Mouse (Mus musculus) forebrain, embryonic 11.5 days (tissue): ENCODE results near the gene Elf2. TPM values are rescaled to one million over a fixed set of nuclear protein-coding genes. Genes with fewer than 3 reads are reported as not detected.

Experiments
- ATAC-seq: fragments of 200-750 bp; cut with Nextera tagmentation; replicated peaks from 2 replicates; pipeline ENCODE4 v1.8.0; 2017; ENCODE audit warnings: moderate TSS enrichment; ENCODE audit not compliant: low FRiP score
- DNase-seq: peaks from one replicate; pipeline ENCODE4 v3.0.0-alpha.2; 2017; ENCODE audit warnings: low spot score
- H3K27ac ChIP-seq: fragments of 300-500 bp; sonication (generic); 2 replicates; pipeline ENCODE4 v1.5.1; 2014; ENCODE audit warnings: low read depth, low read length
- H3K27me3 ChIP-seq: fragments of 300-500 bp; sonication (generic); 2 replicates; pipeline ENCODE4 v1.6.1; 2014; ENCODE audit warnings: mild to moderate bottlenecking, low read length, mixed read lengths; ENCODE audit not compliant: control insufficient read depth, insufficient read depth
- H3K36me3 ChIP-seq: fragments of 300-500 bp; sonication (generic); 2 replicates; pipeline ENCODE4 v1.6.1; 2014; ENCODE audit warnings: mild to moderate bottlenecking, low read length, moderate library complexity, mixed read lengths; ENCODE audit not compliant: control insufficient read depth, insufficient read depth
- H3K4me1 ChIP-seq: fragments of 300-500 bp; sonication (generic); replicated peaks from 2 replicates; pipeline ENCODE4 v1.6.1; 2014; ENCODE audit warnings: low read length, mixed read lengths; ENCODE audit not compliant: control insufficient read depth, insufficient read depth
- H3K4me2 ChIP-seq: fragments of 300-500 bp; sonication (generic); 2 replicates; pipeline ENCODE4 v1.6.1; 2014; ENCODE audit warnings: low read depth, mild to moderate bottlenecking, low read length, moderate library complexity, mixed read lengths; ENCODE audit not compliant: severe bottlenecking
- H3K4me3 ChIP-seq: fragments of 300-500 bp; sonication (generic); 2 replicates; pipeline ENCODE4 v1.5.1; 2014; ENCODE audit warnings: low read depth, low read length
- H3K9ac ChIP-seq: fragments of 300-500 bp; sonication (generic); 2 replicates; pipeline ENCODE4 v1.6.1; 2014; ENCODE audit warnings: low read length
- H3K9me3 ChIP-seq: fragments of 300-500 bp; sonication (generic); 2 replicates; pipeline ENCODE4 v1.6.1; 2016; ENCODE audit warnings: low read length, mixed read lengths; ENCODE audit not compliant: control insufficient read depth
- WGBS: fragments of 180-500 bp; shearing (Covaris S2); extraction: QIAGEN DNeasy Blood & Tissue Kit; methylation state at CpG from one replicate; pipeline ENCODE4 v1.1.7; 2014; 5-methylcytosine and 5-hydroxymethylcytosine counted together
- polyA plus RNA-seq: library from polyadenylated mRNA; unstranded; fragments of >200 nt; fragmentation: Nextera tagmentation; extraction: Ambion mirVana; gene quantifications from 2 replicates; pipeline ENCODE4 v1.2.1, GENCODE M21; 2014

Gene Elf2
- polyA plus RNA-seq, 1 experiment from 2014 or later, result 48.3 TPM

DNA sequence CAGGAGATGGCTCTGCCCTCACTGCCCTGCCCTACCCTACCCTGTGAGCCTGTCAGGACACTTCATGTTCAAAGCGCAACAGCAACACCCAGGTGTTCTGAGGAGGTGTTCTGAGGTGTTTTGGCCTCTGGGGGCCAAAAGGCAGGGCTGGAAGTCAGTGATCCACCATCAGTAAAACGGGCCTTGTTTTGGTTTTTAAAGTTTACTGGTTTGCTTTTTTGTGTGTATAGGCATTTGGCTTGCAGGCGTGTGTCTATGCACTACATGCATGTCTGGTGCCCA lies 38.1 kb upstream of the Elf2 start:
- H3K4me1 ChIP-seq, result 0 out of 2 replicates have a peak, but pooled peaks cover 2% of the 10 kb centered on the region
- no peaks in the 10 kb centered on the region for H3K27me3 ChIP-seq
- no peaks in the 10 kb centered on the region for H3K36me3 ChIP-seq
- no peak for DNase-seq
- WGBS, result 89% methylated on average over 3 of the region's 3 CpGs
- H3K27ac ChIP-seq, result no peak overlapping the region
- no peak for ATAC-seq
- H3K4me3 ChIP-seq, result no peak overlapping the region
- H3K4me2 ChIP-seq, result no peak overlapping the region; the same call in 1 of the 2 replicates
- H3K9ac ChIP-seq, result 0 out of 2 replicates have a peak overlapping the region, but pooled peaks have one; percentile 24
- no peaks in the 10 kb centered on the region for H3K9me3 ChIP-seq

DNA sequence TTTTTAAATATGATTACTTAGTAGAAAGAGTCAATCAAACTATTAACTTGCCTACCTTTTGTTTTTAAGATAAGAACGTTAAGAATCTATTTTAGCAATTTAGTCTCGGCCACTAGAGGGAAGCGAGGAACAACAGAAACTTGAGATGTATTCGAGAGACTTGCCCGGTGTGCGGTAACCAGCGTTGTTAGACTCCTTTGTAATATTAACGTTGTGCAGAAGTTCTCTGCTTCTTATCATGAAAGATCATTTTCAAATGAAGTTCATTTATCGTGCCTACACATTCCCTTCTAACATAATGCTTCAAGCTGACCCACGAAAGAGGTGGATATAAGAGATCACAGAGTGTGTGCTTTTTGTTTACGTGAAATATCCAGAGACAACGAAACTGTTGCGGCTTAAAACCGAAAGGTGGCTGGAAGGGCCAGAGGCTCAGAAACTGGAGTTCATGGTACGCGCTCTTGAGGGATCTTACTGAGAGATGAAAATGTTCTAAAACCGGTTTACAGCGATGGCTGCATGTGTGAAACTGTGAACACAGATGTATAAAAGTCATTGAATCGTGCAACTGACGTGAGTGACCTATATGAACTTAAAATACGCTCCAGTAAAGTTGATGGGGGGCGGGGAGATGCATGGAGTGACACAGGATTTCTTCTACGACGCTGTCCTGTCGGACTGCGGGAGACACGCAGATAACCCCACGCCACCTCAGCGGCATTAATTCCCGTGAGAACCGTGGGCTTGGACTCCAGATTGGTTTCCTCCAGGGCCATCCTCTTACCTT lies 37.6 kb upstream of the Elf2 start:
- no peaks in the 10 kb centered on the region for H3K9me3 ChIP-seq
- ATAC-seq, result no peak
- H3K36me3 ChIP-seq, result no peaks in the 10 kb centered on the region
- H3K9ac ChIP-seq, result peak overlapping the region; percentile 24; the same call in 1 of the 2 replicates
- peak overlapping the region; percentile 34; the same call in 1 of the 2 replicates for H3K4me2 ChIP-seq
- H3K27me3 ChIP-seq, result no peaks in the 10 kb centered on the region
- peak overlapping the region; percentile 14; the same call in 1 of the 2 replicates for H3K4me3 ChIP-seq
- WGBS, result 51% methylated on average over 31 of the region's 31 CpGs
- H3K27ac ChIP-seq, result no peak overlapping the region
- H3K4me1 ChIP-seq, result 0 out of 2 replicates have a peak, but pooled peaks cover 2% of the 10 kb centered on the region
- no peak for DNase-seq

DNA sequence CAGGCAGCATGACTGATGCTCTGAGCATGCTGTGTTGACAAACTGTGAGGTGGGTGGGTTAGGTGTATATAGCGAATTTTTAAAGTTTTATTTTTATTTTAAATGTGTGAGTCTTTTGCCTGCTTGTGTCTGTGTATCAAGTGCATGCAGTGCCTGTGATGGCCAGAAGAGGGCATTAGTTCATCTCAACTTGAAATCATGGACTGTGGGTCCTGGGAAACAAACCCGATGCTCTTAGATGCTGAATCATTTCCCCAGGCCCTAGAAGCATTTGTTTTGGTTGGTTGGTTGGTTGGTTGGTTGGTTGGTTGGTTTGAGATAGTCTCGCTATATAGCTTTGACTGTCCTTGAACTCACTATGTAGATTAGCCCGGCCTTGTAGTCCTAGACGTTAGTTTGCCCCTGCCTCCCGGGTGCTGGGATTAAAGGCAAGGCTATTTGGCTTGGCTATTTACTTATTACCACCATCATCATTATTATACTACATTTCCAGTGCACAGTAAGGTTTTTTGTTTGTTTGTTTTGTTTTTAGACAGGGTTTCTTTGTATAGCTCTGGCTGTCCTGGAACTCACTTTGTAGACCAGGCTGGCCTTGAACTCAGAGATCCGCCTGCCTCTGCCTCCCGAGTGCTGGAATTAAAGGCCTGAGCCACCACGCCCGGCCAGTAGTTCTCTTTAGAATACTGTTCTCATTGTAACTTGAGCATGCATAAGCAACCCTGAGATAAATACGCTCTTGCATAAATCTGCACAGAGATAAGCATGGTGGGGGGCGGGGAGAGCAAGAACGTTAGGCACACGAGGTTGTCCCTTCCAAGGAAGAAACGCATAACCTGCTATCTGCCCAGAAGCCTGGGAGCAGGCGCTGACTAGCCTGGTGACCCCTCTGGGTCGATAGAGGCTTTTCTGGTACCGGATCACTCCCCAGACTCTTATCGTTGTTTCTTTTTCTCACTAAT lies 35.1 kb upstream of the Elf2 start:
- ATAC-seq (no peak), DNase-seq (peak; percentile 67)
- 0 out of 2 replicates have a peak, but pooled peaks cover 2% of the 10 kb centered on the region for H3K4me1 ChIP-seq
- H3K9me3 ChIP-seq, result no peaks in the 10 kb centered on the region
- H3K9ac ChIP-seq, result no peak overlapping the region
- H3K36me3 ChIP-seq, result no peaks in the 10 kb centered on the region
- H3K4me3 ChIP-seq, result no peak overlapping the region
- no peak overlapping the region for H3K27ac ChIP-seq
- WGBS, result 87% methylated on average over 19 of the region's 19 CpGs
- H3K27me3 ChIP-seq, result no peaks in the 10 kb centered on the region
- no peak overlapping the region for H3K4me2 ChIP-seq

DNA sequence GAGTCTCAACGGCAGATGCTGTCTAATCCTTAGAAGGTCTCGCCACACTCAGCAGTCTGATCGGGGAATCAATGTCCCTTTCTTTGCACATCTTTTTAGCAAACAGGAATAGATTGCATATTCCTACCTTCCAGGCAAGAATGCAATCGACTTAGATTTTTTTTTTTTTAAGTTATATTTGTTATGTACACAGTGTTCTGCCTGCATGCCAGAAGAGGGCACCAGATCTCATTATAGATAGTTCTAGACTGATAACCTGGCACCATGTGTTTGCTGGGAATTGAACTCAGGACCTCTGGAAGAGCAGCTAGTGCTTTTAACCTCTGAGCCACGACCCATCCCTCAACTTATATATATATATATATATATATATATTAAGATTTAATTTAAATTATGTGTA lies 33.1 kb upstream of the Elf2 start:
- whole genome bisulfite sequencing, result 76% methylated on average over 5 of the region's 5 CpGs
- Histone ChIP-seq H3K27ac (no peak overlapping the region), H3K4me2 (no peak overlapping the region), H3K9ac (no peak overlapping the region), H3K4me3 (no peak overlapping the region), H3K27me3 (no peaks in the 10 kb centered on the region), H3K4me1 (0 out of 2 replicates have a peak, but pooled peaks cover 2% of the 10 kb centered on the region), H3K9me3 (no peaks in the 10 kb centered on the region), H3K36me3 (no peaks in the 10 kb centered on the region)
- ATAC-seq, result no peak
- no peak for DNase-seq

DNA sequence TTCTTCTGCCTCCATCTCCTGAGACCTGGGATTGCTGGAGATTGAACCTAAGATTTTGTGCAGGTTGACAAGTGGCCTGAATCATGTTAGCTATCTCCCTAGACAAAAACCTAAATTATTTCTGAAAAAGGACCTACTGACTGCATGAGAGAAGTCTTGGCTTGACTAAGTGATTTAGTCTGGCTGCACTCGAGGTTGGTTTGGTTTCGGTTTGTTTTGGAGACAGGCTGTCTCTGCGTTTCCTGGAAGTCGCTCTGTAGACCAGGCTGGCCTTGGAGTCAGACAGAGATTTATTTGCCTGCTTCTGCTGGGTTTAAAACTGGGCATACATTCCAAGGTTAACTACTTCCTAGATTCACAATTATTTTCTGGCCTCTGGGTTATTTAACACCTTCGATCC lies 32.4 kb upstream of the Elf2 start:
- H3K27ac ChIP-seq, result no peak overlapping the region
- no peaks in the 10 kb centered on the region for H3K4me1 ChIP-seq
- WGBS, result 84% methylated on average over 5 of the region's 5 CpGs
- no peak overlapping the region for H3K4me3 ChIP-seq
- DNase-seq (no peak), ATAC-seq (no peak)
- H3K4me2 ChIP-seq, result no peak overlapping the region
- no peaks in the 10 kb centered on the region for H3K36me3 ChIP-seq
- H3K27me3 ChIP-seq, result no peaks in the 10 kb centered on the region
- H3K9ac ChIP-seq, result no peak overlapping the region
- H3K9me3 ChIP-seq, result no peaks in the 10 kb centered on the region

DNA sequence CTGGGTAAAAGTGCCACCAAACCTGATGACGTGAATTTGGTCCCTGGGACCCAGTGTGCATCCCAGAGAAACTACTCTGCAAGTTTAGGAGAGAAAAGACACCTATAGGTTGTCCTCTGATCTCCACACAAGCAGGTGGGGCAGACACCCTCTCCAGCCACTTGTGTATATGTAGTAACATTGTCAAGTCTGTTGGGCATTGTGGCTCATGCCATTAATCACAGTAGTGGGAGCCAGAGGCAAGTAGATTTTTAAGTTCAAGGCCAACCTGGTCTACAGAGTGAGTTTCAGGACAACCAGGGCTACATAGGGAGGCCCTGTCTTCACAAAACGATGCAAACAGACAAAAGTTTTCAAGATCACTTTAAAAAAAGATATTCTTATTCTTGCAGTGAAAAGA lies 31.4 kb upstream of the Elf2 start:
- WGBS, result 68% methylated on average over 2 of the region's 2 CpGs
- H3K9ac ChIP-seq, result no peak overlapping the region
- H3K9me3 ChIP-seq, result no peaks in the 10 kb centered on the region
- no peak overlapping the region for H3K4me2 ChIP-seq
- DNase-seq, result no peak
- H3K27me3 ChIP-seq, result no peaks in the 10 kb centered on the region
- H3K36me3 ChIP-seq, result no peaks in the 10 kb centered on the region
- no peaks in the 10 kb centered on the region for H3K4me1 ChIP-seq
- no peak overlapping the region for H3K27ac ChIP-seq
- no peak overlapping the region for H3K4me3 ChIP-seq
- ATAC-seq, result no peak

DNA sequence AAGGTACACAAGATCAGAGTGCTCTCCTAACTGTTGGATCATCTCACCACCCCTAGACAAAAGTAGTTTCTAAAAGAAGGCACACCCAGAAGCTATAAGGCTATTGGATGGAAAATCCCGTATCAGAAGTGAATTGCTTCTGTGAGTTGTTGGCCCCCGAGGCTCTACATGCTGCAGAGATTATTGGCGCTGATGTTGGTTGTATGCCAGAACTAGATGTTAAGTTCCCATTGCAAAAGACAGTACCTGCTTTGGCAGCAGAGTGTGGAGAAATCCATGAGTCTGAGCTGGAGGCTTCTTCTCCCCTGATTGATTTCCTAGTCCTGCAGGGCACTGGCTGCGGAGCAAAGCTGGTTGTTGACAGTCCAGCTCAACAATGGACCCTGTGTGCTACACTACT lies 27.5 kb upstream of the Elf2 start:
- Histone ChIP-seq H3K4me2 (no peak overlapping the region), H3K9ac (no peak overlapping the region), H3K27ac (no peak overlapping the region), H3K4me1 (no peaks in the 10 kb centered on the region), H3K36me3 (no peaks in the 10 kb centered on the region), H3K27me3 (no peaks in the 10 kb centered on the region), H3K9me3 (no peaks in the 10 kb centered on the region), H3K4me3 (no peak overlapping the region)
- DNase-seq (no peak), ATAC-seq (no peak)
- WGBS, result 88% methylated on average over 4 of the region's 4 CpGs

DNA sequence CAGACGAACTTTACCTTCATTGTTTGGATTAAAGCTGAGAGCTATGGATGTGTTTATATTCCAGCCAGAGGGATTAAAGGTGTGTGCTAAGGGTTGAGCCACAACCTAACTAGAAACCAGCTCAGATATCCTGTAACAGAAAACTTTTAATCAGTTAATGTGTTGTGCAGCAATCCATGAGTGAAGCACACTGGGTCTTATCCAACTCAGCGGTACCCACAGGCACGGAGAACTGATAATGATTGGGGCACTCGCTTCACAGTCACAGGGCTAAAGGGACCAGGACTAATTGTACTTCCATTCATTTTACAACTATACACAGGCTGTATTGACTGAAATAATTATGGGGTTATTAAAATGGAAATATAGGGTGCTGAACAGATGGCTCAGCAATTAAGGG lies 26.5 kb upstream of the Elf2 start:
- H3K4me1 ChIP-seq, result no peaks in the 10 kb centered on the region
- H3K4me2 ChIP-seq, result no peak overlapping the region
- H3K36me3 ChIP-seq, result no peaks in the 10 kb centered on the region
- no peak for ATAC-seq
- 67% methylated on average over 4 of the region's 4 CpGs for WGBS
- no peak overlapping the region for H3K4me3 ChIP-seq
- no peaks in the 10 kb centered on the region for H3K27me3 ChIP-seq
- H3K9ac ChIP-seq, result no peak overlapping the region
- H3K27ac ChIP-seq, result no peak overlapping the region
- no peak for DNase-seq
- H3K9me3 ChIP-seq, result no peaks in the 10 kb centered on the region
